Mouse (Mus musculus): ENCODE measurements at regions not wholly inside any gene's neighbourhood (a gene's known extent, or its start where the extent isn't known, plus 50 kb on each side); places are given as distances from the start of the nearest gene placed in this dataset.

DNA sequence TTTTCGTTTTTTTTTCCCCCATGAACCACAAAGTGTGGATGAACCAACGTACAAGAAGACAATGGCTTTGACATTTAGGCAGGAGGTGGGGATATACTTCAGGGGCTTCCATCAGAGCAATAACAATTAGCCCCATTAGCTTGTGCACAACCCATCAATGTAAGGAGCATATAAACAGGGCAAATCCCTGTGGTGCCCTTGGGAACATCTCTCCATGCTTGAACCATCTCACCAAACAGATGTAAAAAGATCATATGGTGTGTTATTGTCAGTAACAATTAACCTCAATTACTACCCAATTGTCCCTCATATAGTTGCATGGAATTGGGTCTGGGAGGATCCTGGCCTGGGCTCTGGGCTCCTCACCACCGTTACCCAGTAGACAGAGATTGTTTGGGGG lies 328.5 kb downstream of the Pik3r1 start:
- Histone ChIP-seq H3K27me3 (no peaks in the 10 kb centered on the region), H3K9ac (no peak overlapping the region), H3K4me3 (replicated peaks) (no peak overlapping the region), H3K27ac (no peak overlapping the region), H3K4me1 (peaks cover 11% of the 10 kb centered on the region), H3K4me2 (no peak overlapping the region), H3K36me3 (replicated peaks) (no peaks in the 10 kb centered on the region), H3K9me3 (no peaks in the 10 kb centered on the region)
- WGBS = 52% methylated on average over 3 of the region's 3 CpGs
- peak; percentile 41; the same call in 1 of the 2 replicates for ATAC-seq (ENCODE audit: low FRiP score)

DNA sequence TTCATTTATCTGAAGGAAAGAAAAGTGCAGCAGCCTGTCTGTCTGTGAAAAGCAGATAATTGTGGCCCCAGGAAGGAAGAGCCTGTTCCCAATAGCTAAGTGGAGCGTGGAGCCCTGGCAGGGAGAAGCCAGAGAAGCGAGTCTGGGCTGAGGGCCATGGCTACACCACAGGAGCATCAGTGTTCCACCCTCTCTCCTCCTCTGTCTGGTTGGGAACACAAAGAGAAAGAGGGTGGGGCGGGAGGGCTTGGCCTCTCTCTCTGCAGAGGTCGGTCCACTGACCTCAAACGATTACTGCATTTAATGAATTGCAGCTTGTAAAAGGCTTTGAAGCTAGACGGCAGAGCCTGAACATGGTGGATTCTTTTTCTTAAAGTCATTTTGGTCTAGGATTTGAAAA lies 329.0 kb downstream of the Pik3r1 start:
- Histone ChIP-seq H3K4me3 (replicated peaks) (no peak overlapping the region), H3K27me3 (no peaks in the 10 kb centered on the region), H3K36me3 (replicated peaks) (no peaks in the 10 kb centered on the region), H3K4me2 (no peak overlapping the region), H3K9me3 (no peaks in the 10 kb centered on the region), H3K4me1 (peaks cover 11% of the 10 kb centered on the region), H3K27ac (no peak overlapping the region), H3K9ac (no peak overlapping the region)
- 24% methylated on average over 5 of the region's 6 CpGs for WGBS
- ATAC-seq (ENCODE audit: low FRiP score) = 0 out of 2 replicates have a peak, but pooled peaks have one; percentile 46

DNA sequence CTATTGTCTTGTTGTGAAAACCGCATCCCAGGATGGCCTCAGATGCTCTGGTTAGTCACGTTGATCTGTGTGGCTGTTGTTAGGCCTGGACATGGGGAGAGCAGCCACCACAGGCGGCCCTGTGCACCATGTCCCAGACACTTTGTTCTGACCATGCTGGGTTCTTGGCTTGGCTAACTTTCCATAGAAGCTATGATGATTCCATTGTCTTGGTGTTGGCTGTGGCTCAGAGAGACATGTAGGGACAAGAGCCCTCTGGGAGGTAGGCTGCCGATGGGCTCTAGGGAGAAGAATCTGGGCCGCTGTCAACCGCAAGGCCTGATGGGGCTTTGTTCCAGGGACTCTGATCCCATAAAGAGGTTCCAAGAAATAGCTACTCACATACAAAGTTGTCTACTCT lies 334.9 kb downstream of the Pik3r1 start:
- no peak overlapping the region for H3K27ac ChIP-seq
- ATAC-seq (ENCODE audit: low FRiP score) = no peak
- no peak overlapping the region for H3K4me2 ChIP-seq
- WGBS = 91% methylated on average over 6 of the region's 6 CpGs
- H3K36me3 ChIP-seq (replicated peaks) = no peaks in the 10 kb centered on the region
- no peaks in the 10 kb centered on the region for H3K9me3 ChIP-seq
- no peaks in the 10 kb centered on the region for H3K4me1 ChIP-seq
- H3K27me3 ChIP-seq = no peaks in the 10 kb centered on the region
- H3K9ac ChIP-seq = no peak overlapping the region
- H3K4me3 ChIP-seq (replicated peaks) = no peak overlapping the region

DNA sequence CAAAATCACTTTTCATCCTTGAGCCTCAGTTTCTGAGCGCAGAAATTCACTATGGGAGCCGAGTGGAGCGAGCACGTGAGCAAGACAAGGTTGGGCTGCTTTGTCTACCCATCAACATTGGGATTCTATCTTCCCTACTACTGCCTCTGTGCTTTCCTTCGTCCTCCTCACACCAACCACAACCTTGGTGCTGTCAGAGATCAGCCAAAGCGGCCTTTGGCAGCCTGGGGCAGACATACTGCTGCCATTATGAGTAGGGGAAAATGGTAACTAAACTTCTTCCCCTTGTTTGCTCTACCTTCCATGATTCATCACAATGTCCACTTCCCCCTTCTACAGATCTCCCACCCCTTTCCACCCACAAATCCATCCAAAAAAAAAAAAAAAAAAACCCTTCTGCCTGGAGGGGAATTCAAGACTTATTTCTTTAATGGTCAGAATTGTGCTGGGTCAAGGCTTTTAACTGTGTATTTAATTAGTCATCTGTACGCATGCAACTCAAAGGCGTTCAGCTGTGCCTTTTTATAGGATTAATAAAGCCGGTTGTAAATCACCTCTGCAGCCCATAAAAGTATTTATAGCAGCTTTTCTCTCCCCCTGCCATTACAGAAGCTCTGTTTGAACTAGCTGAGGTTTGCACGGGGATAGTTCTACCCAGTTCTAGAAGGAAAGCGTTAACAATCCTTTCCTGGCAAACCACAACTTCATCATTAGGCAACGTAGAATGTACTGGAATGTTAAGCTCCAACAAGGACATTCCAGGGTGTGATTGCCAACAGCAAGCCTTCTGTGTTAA lies 340.4 kb downstream of the Pik3r1 start:
- 76% methylated on average over 12 of the region's 12 CpGs for WGBS

DNA sequence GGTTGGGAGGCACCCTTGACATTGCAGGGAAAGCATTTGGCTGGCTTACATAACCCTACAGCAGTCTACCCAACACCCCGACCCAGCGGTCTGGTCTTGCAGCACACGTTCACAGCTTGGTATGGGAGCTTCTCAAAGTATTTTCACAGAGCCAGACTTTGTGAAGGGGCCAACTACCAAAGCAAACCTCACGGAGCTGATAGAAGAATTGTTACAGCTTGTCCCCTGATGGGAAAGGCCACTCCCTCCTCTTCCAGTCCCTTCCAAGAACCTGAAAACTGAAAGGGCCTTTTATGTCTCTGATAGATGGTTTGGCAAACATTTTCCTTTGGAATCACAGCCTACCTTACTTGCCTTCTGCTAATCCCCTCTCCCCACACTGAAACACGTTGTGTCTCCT lies 341.6 kb downstream of the Pik3r1 start:
- ATAC-seq (ENCODE audit: low FRiP score) = no peak
- no peaks in the 10 kb centered on the region for H3K36me3 ChIP-seq (replicated peaks)
- H3K9me3 ChIP-seq = no peaks in the 10 kb centered on the region
- H3K4me1 ChIP-seq = no peaks in the 10 kb centered on the region
- H3K27me3 ChIP-seq = no peaks in the 10 kb centered on the region
- H3K4me3 ChIP-seq (replicated peaks) = no peak overlapping the region
- no peak overlapping the region for H3K4me2 ChIP-seq
- no peak overlapping the region for H3K9ac ChIP-seq
- H3K27ac ChIP-seq = no peak overlapping the region
- WGBS = 41% methylated on average over 5 of the region's 5 CpGs

More for the DNA sequence above, 340.4 kb downstream of the Pik3r1 start:
- ATAC-seq (ENCODE audit: low FRiP score) = no peak
- Histone ChIP-seq H3K27ac (no peak overlapping the region), H3K27me3 (no peaks in the 10 kb centered on the region), H3K4me1 (no peaks in the 10 kb centered on the region), H3K36me3 (replicated peaks) (no peaks in the 10 kb centered on the region), H3K9ac (no peak overlapping the region), H3K9me3 (no peaks in the 10 kb centered on the region), H3K4me3 (replicated peaks) (no peak overlapping the region), H3K4me2 (no peak overlapping the region)

DNA sequence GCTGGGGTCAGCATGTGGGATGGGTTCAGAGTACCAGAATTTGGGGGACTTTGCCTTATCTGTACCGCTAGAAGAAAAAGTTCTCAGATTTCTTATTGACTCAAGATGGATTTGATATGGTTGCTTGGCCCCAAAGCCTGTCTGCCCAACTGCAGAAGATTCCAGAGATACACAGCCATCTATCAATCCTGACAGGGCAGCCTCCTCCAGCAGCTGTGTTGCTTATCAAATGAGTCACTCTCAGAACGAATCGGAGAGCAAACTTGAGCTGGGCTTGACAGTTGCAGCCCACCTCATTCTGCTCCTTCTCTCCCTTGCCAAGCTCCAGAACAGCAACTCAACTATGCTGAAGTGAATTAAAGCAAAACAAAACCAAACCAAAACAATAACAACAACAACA lies 345.9 kb downstream of the Pik3r1 start:
- no peaks in the 10 kb centered on the region for H3K4me1 ChIP-seq
- no peak overlapping the region for H3K4me2 ChIP-seq
- no peak overlapping the region for H3K27ac ChIP-seq
- H3K9ac ChIP-seq = no peak overlapping the region
- no peaks in the 10 kb centered on the region for H3K27me3 ChIP-seq
- no peak for ATAC-seq (ENCODE audit: low FRiP score)
- no peak overlapping the region for H3K4me3 ChIP-seq (replicated peaks)
- 88% methylated on average over 3 of the region's 3 CpGs for WGBS
- no peaks in the 10 kb centered on the region for H3K9me3 ChIP-seq
- H3K36me3 ChIP-seq (replicated peaks) = no peaks in the 10 kb centered on the region

DNA sequence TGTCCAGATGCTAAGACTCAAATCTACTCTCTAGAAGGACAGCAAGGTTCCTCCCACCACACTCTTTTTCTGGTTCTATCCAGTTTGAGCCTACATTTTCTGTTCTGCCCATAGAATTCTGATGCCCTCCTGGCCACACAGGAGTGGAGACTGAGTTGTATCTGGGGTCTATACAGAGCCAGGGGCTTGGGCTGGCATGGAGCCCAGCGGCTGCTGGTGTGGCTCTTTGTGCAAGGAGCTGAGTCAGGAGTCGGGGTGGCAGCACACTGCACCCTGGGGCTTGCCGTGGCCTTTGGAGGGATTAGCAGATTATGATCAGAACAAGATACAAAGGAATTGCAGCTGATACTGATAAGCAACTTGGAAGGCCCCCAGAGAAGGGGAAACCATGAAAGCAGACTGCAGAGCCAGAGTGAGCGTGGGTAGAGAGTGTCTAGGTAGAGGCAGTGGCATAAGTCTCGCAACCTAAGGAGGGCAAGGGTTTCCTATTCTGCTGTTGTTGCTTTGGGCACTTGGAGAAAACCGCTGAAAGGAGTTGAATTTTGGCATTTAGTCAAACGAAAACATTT lies 348.5 kb downstream of the Pik3r1 start:
- H3K4me3 ChIP-seq (replicated peaks) = no peak overlapping the region
- no peak for ATAC-seq (ENCODE audit: low FRiP score)
- no peaks in the 10 kb centered on the region for H3K36me3 ChIP-seq (replicated peaks)
- H3K27ac ChIP-seq = no peak overlapping the region
- no peak overlapping the region for H3K4me2 ChIP-seq
- no peak overlapping the region for H3K9ac ChIP-seq
- WGBS = 74% methylated on average over 7 of the region's 7 CpGs
- no peaks in the 10 kb centered on the region for H3K9me3 ChIP-seq
- H3K27me3 ChIP-seq = no peaks in the 10 kb centered on the region
- no peaks in the 10 kb centered on the region for H3K4me1 ChIP-seq

DNA sequence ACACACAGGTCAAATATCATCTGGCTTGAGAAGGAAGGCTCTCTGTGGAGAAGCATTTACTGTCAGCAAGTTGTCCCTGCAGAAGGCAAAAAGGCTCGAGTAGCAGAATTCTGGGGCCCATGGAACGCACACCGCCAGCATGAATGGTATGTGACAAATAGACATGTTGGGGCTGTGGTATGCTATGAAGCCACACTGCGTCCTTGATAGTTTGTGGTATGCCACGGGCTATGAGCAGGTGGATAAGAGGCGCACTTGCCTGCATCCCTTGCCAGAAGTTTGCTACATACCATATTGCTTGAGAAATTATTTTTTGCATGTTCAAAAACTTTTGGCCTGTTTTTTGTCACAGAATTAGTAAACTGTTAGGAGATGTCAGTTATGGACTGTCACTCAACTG lies 349.7 kb downstream of the Pik3r1 start:
- Histone ChIP-seq H3K4me2 (no peak overlapping the region), H3K27ac (no peak overlapping the region), H3K4me1 (no peaks in the 10 kb centered on the region), H3K9me3 (no peaks in the 10 kb centered on the region), H3K4me3 (replicated peaks) (no peak overlapping the region), H3K9ac (no peak overlapping the region), H3K27me3 (no peaks in the 10 kb centered on the region), H3K36me3 (replicated peaks) (no peaks in the 10 kb centered on the region)
- no peak for ATAC-seq (ENCODE audit: low FRiP score)
- 88% methylated on average over 6 of the region's 6 CpGs for WGBS

DNA sequence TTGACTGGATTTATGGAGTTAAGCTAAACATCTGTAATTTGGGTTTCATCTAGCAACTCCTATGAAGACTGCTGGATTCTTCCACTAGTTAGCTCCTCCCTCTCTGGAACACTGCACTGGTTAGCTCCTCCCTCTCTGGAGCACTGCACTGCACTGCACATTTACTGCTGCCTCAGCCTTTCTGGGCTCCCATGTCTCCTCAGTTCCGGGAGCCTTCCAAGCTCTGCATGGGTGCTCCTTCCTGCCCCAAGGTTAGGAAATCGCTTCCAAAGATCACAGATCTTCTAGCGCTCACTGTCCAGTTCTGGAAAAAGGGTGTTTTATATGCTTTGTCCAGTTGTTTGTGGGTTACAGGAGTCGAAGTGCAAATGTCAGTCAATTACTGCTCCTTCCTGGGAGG lies 359.1 kb downstream of the Pik3r1 start:
- ATAC-seq (ENCODE audit: low FRiP score) = no peak
- no peaks in the 10 kb centered on the region for H3K9me3 ChIP-seq
- H3K4me2 ChIP-seq = no peak overlapping the region
- H3K27me3 ChIP-seq = no peaks in the 10 kb centered on the region
- H3K9ac ChIP-seq = no peak overlapping the region
- no peaks in the 10 kb centered on the region for H3K4me1 ChIP-seq
- 85% methylated on average over 4 of the region's 4 CpGs for WGBS
- H3K27ac ChIP-seq = no peak overlapping the region
- H3K4me3 ChIP-seq (replicated peaks) = no peak overlapping the region
- H3K36me3 ChIP-seq (replicated peaks) = no peaks in the 10 kb centered on the region

DNA sequence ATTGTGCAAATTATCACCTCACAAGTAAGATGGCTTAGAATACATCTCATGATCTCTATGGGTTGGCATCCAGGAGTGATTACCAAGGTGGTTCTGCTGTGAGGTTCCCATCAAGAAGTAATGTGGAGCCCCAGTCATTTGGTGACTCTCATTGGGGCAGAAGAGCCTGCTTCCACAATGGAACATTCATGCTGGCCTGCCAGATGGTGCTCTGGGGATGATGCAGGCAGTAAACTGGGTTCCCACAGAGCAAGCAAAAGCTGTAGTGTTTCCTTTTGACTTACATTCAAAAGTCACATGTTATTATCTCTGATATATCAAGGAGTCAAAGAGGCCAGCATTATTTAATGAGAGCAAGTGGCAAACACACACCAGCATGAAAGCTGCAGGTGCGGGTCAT lies 360.4 kb downstream of the Pik3r1 start:
- H3K9me3 ChIP-seq = no peaks in the 10 kb centered on the region
- no peak overlapping the region for H3K27ac ChIP-seq
- H3K9ac ChIP-seq = no peak overlapping the region
- 87% methylated on average over 1 of the region's 1 CpGs for WGBS
- no peak overlapping the region for H3K4me2 ChIP-seq
- H3K4me3 ChIP-seq (replicated peaks) = no peak overlapping the region
- no peaks in the 10 kb centered on the region for H3K4me1 ChIP-seq
- no peak for ATAC-seq (ENCODE audit: low FRiP score)
- H3K36me3 ChIP-seq (replicated peaks) = no peaks in the 10 kb centered on the region
- H3K27me3 ChIP-seq = no peaks in the 10 kb centered on the region

DNA sequence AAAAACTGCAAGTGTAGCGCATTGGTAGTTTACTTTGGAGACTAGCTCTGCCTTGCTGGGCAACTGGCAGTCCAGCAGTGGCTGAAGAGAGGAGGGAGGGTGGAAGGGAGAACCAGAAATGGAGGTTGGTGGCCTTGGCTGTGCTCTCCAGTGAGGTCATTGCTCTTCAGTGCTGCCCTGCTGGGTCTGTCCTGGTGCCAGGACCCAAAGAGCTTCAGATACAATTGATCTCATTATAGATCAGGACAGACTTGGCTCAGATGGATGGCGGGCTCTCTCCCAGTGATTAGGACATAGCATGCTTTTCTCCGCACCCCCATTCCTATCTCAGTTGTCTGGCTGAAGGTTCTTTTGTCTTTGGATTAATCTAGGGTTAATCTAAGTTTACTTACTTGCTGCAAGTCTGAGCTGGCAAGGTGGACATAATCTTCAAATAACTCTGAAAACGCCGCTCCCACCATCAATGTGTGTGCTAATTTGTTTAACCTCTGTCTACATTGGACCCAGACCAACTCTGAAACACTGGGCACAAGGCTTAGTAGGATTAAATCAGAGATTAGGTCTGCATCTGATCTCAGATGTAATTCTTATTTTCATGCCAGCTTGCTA lies 394.3 kb downstream of the Pik3r1 start:
- no peaks in the 10 kb centered on the region for H3K27me3 ChIP-seq
- ATAC-seq (ENCODE audit: low FRiP score) = no peak

DNA sequence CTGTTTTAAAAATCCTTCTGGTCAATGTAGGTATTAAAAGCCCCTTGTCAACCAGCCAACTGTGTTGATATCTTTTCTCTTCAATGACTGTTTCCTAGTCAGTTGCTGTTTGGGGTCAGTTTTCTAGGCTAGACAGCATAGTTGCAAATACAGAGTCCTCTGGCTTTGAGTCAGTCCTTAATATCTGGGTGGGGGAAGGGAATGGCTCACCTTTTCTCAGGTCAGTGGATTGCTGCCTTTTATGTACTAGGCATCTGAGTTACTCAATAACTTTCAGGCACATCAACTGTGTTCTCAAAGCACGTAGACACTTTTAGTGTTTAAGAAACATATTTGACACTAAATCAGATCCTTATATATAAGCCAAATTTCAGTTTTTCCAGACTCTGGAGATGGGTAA lies 396.1 kb downstream of the Pik3r1 start:
- WGBS = 97% methylated on average over 1 of the region's 1 CpGs
- Histone ChIP-seq H3K27ac (no peak overlapping the region), H3K9ac (no peak overlapping the region), H3K4me2 (no peak overlapping the region), H3K9me3 (no peaks in the 10 kb centered on the region), H3K36me3 (replicated peaks) (no peaks in the 10 kb centered on the region), H3K27me3 (no peaks in the 10 kb centered on the region), H3K4me3 (replicated peaks) (no peak overlapping the region), H3K4me1 (no peaks in the 10 kb centered on the region)
- ATAC-seq (ENCODE audit: low FRiP score) = no peak

More for the DNA sequence above, 394.3 kb downstream of the Pik3r1 start:
- Histone ChIP-seq H3K4me1 (no peaks in the 10 kb centered on the region), H3K9me3 (no peaks in the 10 kb centered on the region), H3K27ac (no peak overlapping the region), H3K36me3 (replicated peaks) (no peaks in the 10 kb centered on the region), H3K9ac (no peak overlapping the region), H3K4me2 (no peak overlapping the region), H3K4me3 (replicated peaks) (no peak overlapping the region)
- 78% methylated on average over 5 of the region's 5 CpGs for WGBS

DNA sequence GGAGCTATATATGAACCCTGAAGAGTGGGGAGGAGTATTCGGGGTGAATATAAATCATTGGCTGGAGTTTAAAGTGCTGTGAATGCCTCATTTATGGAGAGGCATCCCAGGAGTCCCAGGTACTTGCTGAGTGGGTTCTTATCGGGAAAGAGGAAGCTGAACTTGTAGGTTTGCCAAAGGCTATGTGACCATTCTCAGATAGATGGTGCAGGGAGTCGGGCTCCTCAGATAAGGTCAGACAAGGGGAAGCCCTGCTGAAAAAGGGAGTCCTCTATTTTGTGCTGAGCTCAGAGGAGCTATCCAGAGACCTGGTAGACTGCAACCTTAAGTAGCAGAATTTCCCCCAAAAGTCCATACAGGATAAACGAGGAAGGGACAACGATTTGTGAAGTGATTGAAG lies 399.8 kb downstream of the Pik3r1 start:
- H3K9ac ChIP-seq = no peak overlapping the region
- ATAC-seq (ENCODE audit: low FRiP score) = no peak
- H3K36me3 ChIP-seq (replicated peaks) = no peaks in the 10 kb centered on the region
- H3K4me2 ChIP-seq = no peak overlapping the region
- no peaks in the 10 kb centered on the region for H3K9me3 ChIP-seq
- no peak overlapping the region for H3K27ac ChIP-seq
- H3K4me3 ChIP-seq (replicated peaks) = no peak overlapping the region
- no peaks in the 10 kb centered on the region for H3K27me3 ChIP-seq
- no peaks in the 10 kb centered on the region for H3K4me1 ChIP-seq
- WGBS = 80% methylated on average over 5 of the region's 5 CpGs

Data from forebrain, embryonic 12.5 days (tissue).